Mouse (Mus musculus): ENCODE measurements around the gene Cxcr6.

DNA sequence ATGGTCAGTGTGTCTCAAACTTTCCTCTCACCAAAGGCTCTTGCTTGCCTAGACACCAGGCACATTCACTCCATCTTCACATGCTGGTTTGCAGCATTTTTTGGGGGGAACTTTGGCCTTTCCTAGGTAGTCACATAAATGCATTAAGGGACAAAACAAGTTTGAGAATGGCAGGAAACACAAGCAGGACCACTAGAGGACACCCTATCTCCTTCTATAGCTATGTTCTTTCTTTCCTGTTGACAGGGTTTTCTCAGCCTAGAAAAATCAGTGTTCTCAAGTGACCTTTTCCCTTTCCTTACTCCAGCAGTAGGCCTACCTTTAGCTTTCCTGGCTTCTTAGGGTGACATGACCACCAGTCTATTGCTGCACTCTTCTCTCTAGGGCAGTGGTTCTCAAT, 3.4 kb upstream of the Cxcr6 start:
- TF ChIP-seq CTCF (IDR thresholded peaks at IDR 0.05; ENCODE audit: control insufficient read depth, insufficient read depth, insufficient replicate concordance, low read depth, low read length) = no peak
- no peak for TF ChIP-seq POLR2A (IDR thresholded peaks at IDR 0.05; ENCODE audit: control insufficient read depth, low read depth, low read length)
